Mouse (Mus musculus) cerebellum, adult 2 months (tissue): Measurements from ENCODE around the gene Thegl.

ENCODE experiments used
- CTCF ChIP-seq: fragments of 200-500 bp; IDR thresholded peaks from 2 replicates; pipeline ENCODE4 v1.5.1; 2011; ENCODE audit warnings: low read depth, mild to moderate bottlenecking, control low read depth, low read length, moderate library complexity, borderline replicate concordance; ENCODE audit not compliant: insufficient read depth
- POLR2A ChIP-seq: fragments of 200-500 bp; IDR thresholded peaks from 2 replicates; pipeline ENCODE4 v1.6.1; 2011; ENCODE audit warnings: low read length, control low read depth, borderline replicate concordance; ENCODE audit not compliant: insufficient read depth

DNA sequence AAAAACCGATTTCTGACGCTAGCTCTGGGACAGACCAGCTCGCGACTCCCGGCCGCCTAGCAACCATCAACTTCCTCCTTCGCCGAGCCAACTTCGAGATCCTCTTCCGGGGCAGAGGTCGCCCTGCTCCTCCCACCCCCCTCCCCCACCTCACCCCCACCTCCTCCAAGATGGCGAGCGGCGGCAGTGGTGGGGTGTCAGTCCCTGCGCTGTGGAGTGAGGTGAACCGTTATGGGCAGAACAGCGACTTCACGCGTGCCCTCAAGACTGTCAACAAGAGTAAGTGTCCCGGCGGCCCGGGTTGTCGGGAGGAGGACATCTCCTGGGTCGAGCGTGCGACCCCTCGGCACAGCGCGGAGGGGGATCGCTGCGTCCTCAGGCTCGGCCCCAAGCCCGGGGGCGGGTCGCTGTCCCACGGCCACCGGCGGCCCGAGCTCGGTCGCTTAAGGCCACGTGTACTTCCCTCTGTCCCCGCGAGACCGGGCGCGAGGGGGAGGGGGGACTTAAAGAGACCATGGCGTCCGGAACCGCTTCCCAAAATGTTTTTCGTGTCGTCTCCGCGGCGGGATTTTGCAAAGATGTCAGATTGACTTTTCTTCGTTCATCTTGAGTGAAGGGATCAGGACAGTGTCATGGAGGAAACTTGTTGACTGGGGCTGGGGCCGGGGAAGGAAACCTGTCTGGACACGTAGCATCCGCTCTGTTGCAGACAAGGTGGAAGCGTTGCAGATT is 41.1 kb upstream of the Thegl start, which contains the start of gene Srp72:
- peak; percentile 57; the same call in 1 of the 2 replicates for TF ChIP-seq POLR2A
- no peak for TF ChIP-seq CTCF
